ENCODE assay signal across 15 mouse cellular contexts in the genomic region with DNA sequence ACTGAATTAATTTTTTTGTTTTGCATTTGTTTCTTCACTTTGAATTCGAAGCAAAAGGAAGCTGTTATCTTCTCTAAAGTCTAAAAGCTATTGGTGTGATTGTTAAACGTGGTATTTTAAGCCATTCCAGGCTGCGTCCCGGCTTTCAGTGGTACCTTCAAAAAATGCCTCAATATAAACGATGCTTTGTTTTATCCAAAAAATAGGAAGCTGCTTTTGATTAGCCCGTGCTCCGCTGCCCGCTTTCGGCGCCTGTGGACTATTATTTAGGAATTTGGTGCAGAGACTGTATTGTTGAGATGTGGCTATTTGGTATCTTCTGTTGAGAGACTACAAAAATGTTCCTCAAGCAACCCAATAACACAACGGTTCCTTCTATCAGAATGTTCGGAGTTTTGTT.
"Had no signal": no experiment of that assay in that cellular context is flagged by ENCODE, and none has a peak within 500 bp of the region (broad histone marks: within the 10 kb centered on the region; RNA-seq: fewer than 3 reads in every experiment).

No protein-coding gene starts in this region.

- H3K27ac ChIP-seq: midbrain, embryonic 13.5 days; midbrain, embryonic 15.5 days; neural tube, embryonic 12.5 days; stomach, embryonic 15.5 days; stomach, postnatal 0 days had no signal

- ATAC-seq: midbrain, embryonic 13.5 days; midbrain, embryonic 15.5 days had no signal

- H3K4me3 ChIP-seq: megakaryocyte, embryonic 14.5 days; midbrain, embryonic 13.5 days; midbrain, embryonic 15.5 days; neural tube, embryonic 12.5 days; stomach, embryonic 15.5 days had no signal

- H3K9me3 ChIP-seq: midbrain, embryonic 13.5 days; midbrain, embryonic 15.5 days; neural tube, embryonic 12.5 days; stomach, embryonic 15.5 days had no signal

- H3K4me1 ChIP-seq: midbrain, embryonic 13.5 days; midbrain, embryonic 15.5 days; neural tube, embryonic 12.5 days had no signal

- H3K9ac ChIP-seq: lung, embryonic 14.5 days; midbrain, embryonic 13.5 days; midbrain, embryonic 15.5 days; neural tube, embryonic 12.5 days; stomach, embryonic 15.5 days had no signal

- H3K4me2 ChIP-seq: lung, embryonic 14.5 days; midbrain, embryonic 11.5 days; midbrain, embryonic 13.5 days; midbrain, embryonic 15.5 days; neural tube, embryonic 12.5 days; stomach, embryonic 15.5 days had no signal

- H3K27me3 ChIP-seq: megakaryocyte, embryonic 14.5 days; midbrain, embryonic 13.5 days; midbrain, embryonic 15.5 days; neural tube, embryonic 12.5 days; stomach, embryonic 15.5 days had no signal

- H3K36me3 ChIP-seq: midbrain, embryonic 13.5 days; midbrain, embryonic 15.5 days; neural tube, embryonic 12.5 days; stomach, embryonic 15.5 days had no signal

- DNase-seq: lung, adult 18-20 months; lung, embryonic 14.5 days; lung, postnatal 10 days; lung, postnatal 4 days; right cerebral cortex, postnatal 14 days; thymus, adult 2 months; thymus, postnatal 25 days; thymus, postnatal 4 days had no signal
